Mouse (Mus musculus) bone marrow, adult 2 months (tissue): ENCODE data around the gene Akap2.

Experiments
- CTCF ChIP-seq: fragments of 200-500 bp; IDR thresholded peaks from 2 replicates; pipeline ENCODE4 v1.5.1; 2011; ENCODE audit warnings: low read length, control low read depth; ENCODE audit not compliant: control insufficient read depth, insufficient read depth
- POLR2A ChIP-seq: fragments of 200-500 bp; IDR thresholded peaks from 2 replicates; pipeline ENCODE4 v1.6.1; 2011; ENCODE audit warnings: low read depth, mild to moderate bottlenecking, control low read depth, low read length, borderline replicate concordance; ENCODE audit not compliant: control insufficient read depth

- no peak for TF ChIP-seq POLR2A
- TF ChIP-seq CTCF = no peak
Observed at GRCm38 (mm10) chr4:57690805-57691204, 26.7 kb upstream of the Akap2 start.
